Mouse (Mus musculus) cerebellum, adult 18-20 months (tissue): Measurements from ENCODE around the gene Rffl.

ENCODE experiments used
- DNase-seq, 2 experiments: peaks; one replicate each; pipeline ENCODE4 v3.0.0; 2021

Rffl gene

DNA sequence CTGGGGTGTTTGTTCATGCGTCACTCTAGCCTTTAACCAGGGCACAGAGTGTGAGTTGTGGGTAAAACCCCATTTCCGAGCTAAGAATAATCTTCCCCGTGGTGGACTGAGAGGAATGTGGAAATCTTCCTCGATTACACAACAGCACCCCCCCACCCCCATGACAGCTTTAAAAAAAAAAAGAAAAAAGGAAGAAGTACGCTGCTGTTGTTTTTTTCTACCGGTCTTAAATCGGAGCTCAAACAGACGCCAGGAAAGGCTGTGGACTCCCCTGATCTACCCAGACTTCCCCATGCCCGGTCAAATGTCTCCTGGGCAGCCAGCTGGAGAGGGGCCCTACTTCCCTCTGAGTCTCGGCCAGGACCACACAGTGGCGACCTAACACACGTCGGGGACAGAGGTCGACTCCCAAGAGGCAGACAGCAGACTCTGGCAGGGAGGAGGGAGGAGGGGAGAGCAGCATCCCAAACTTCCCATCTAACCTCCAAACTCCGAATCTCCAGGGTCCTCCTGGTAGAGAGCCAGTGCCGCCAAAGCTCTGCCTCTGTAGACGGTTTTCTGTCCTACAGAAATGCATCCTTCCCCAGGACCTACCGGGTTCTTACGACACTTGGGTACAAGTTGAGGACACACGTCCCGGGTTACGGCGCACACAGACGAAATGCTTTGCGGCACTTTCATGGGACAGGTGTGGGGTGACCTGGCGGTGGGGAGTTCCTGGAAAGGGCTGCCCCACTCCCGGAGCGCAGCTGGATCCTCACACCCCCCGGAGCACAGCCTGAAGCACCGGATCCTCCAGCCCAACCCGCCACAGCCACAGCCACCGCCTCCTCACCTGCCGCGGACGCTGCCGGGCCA, 608 bp downstream of the Rffl start:
- no peak for DNase-seq

DNA sequence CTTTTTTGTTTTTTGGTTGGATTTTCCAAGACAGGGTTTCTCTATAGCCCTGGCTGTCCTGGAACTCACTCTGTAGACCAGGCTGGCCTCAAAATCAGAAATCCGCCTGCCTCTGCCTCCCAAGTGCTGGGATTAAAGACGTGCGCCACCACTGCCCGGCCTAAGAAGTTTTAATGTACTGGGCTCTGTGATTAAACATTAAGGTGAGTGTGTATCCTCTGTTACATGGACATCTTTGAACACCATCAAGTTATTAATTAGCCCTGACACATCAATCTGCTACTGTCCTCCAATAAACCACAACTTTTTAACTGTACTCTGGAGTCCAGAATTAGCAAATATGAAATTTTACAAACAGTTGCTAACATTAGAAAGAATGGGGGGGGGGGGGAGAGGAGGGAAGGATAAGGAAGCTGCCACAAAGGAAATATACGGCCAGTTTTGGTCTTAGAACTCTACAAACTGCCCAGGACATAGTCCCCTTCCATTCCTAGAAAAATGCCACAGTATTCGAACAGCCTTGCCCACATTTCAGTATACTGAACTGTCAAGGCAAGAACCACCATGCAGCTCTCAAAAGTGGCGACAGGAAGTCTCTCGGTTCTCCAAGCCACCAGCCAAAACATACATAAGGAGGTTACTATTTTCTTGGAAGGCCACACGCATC, 1.4 kb downstream of the Rffl start:
- DNase-seq: peak in 1 of 2 experiments; percentile 16

DNA sequence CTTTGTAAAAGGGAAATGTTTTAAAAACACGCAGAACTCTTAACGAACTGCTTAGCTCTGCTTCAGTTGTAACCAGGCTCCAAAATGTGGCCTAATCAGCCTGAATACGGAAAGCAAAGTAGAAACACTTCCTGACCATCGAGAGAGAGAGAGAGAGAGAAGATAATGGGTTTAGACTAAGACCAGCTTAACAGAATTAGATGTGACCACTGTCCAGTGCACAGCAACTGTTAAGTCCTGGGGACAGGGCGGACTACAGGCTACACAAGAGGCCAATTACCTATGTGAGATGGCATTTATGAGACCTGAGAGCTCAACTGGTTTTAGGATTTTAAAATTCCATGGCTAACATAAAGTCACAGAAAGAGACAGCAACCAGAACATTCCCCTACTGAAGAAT, 3.1 kb downstream of the Rffl start:
- no peak for DNase-seq

DNA sequence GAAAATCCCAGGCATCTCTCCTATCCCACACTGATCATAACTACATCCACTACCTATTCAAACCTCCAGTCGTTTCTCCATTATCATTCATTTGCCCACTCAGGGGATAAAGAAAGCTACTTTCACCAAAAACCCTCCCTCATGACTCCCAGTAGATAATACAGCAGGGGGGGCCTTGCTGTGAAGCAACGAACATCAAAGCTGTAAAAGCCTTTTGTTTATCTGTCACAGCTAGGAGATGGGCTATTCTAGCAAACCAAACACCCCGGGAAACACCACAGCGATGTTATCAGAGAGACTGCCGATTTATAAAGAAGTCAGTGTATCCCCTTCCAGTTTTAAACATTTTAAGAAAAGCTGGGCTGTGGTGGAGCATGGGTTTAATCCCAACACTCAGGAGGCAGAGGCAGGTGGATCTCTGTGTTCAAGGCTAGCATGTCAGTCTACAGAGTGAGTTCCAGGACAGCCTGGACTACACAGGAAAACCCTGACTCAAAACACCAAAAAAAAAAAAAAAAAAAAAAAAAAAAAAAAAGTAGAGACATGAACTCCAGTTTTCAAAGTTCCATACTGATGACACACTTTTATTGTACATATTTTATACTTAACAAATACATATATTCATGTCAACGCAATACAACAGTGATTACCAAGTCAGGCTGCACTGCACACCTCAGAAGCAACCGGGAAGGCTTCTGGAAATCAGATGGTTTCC, 4.0 kb downstream of the Rffl start:
- no peak for DNase-seq

DNA sequence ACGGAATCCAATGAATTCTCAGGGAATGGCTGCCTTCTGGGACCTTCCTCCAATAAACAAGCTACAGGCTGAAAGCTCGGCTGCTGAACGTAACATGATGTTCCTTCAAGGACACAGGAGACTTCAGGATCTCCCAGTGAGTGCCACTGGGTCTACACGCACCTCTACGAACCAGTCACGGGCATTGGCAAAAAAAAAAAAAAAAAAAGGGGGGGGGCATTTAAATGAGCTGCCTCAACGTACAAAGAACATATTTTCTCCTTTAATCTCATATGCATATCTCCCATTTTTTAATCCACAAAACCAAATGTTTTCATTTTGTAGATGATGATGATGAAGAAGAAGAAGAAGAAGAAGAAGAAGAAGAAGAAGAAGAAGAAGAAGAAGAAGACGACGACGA, 5.1 kb downstream of the Rffl start:
- DNase-seq: no peak

GRCm38 (mm10) chr11:82863488-82863931, 7.5 kb downstream of the Rffl start:
- no peak for DNase-seq

- no peak for DNase-seq
These were observed 8.0 kb downstream of the Rffl start for GRCm38 (mm10) chr11:82863059-82863458.

DNA sequence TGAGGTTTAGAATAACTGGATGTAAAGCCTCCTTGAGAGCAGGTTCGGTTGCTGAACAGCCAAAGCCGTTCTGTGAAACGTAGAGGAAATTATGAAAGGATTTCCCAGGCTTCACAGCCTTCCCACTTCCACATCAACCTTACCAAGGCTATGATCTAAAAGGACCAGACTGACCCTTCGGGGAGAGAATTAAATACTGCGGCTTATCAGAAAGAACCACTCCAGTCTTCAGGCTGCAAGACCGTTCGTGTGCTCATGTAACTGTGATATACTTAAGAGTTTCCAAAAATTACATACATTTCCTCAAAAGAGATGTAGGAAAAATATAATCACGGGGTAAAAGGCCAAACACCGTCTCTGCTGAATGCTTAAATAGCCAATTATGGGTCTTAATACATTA, 8.4 kb downstream of the Rffl start:
- no peak for DNase-seq

DNA sequence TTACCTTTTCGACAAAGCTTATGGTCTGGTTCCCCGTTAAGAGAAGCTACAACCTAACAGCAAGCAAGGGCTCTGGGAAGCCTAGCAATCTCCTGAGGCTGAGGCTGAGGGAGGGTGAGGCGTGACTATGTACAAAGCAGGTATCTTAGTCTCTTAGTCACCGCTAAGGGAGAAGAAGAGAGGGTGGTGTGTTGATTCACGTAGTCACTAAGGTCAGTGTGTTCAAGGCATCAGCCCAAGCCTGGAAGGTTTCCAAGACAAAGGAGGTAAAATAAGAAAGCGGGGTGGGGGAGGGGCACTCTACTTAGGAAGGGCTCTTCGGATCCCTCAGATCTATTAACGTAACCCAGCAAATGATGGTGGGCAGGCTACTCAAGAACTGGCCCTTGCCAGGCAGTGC, 9.5 kb downstream of the Rffl start:
- DNase-seq: no peak

DNA sequence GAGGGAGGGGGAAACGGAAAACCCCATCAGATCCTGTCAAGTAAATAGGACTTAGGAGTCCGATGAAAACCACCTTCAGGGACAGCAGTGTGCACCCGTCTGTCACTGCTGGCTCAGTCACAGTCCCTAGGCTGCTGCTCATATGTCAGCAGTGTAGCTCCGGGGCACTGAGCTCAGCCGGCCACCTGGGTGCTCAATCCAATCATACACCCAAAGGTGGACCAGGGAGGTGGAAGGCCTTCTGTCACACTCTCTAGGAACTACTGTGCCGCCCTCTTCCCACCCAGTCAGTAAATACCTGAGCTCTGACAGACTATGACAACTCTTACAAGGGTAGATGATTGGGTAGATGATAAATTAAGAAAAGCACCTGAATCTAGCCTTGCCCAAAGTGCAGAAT, 10.3 kb downstream of the Rffl start:
- no peak for DNase-seq

DNA sequence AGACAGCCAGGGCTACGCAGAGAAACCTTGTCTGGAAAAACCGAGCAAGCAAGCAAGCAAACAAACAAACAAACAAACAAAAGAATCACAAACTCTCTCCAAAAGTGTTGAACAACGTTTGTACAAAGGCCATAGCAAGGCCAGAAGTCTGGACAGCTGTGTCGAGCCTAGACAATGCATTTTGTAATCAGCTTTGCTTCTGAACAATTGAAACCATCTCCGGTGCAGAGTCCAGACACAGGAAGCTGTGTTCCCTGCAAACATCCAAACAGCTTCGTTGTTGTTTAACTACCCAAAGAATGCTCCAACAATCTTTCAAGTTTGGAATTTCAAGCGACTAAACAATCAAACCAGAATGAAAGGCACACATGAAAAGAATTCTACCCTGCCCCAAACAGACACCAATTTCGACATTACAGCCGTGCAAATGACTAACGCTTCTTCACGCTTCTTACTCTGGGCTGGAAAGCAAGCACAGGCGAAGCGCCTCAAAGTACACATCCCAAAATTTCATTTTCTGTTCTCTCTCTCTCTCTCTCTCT, 13.6 kb downstream of the Rffl start:
- DNase-seq: no peak

GRCm38 (mm10) chr11:82856032-82856431, 15.0 kb downstream of the Rffl start:
- DNase-seq: no peak

GRCm38 (mm10) chr11:82855327-82855973, 15.6 kb downstream of the Rffl start:
- DNase-seq: no peak

DNA sequence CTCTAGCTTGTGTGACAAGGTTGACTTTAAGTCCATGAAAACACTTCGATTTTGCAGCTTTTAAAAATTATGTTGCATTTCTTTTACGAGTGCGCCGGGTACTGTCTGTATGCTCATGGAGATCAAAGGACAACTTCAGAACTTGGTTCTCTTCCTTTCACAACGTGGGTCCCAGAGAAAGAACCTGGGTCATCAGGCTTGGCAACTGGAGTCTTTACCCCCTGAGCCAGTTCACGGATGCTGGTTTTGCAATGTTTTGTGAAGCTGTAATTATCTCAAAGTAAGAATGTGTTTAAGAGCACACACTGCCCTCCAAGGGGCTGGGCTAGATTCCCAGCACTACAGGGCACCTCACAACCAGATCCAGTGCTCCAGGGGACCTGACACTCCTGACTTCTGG, 16.9 kb downstream of the Rffl start:
- DNase-seq: no peak

DNA sequence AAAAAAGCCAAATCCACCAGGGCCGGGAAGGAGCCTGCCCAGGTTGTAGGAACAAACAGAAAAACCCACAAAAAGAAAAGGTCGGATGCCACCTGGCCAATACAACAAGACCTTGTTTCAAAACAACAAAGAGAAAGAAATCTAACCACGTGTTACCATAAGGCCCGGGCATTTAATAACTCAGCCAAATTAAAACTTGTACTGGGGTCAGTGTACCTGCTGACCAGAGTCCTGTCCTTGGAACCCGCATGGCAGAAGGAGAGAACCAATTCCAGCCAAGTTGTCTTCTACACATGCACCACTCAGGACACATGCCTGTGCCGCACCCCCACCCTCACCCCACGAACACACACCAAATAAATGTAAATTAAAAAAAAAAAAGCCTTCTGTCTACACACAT, 18.1 kb downstream of the Rffl start:
- DNase-seq: no peak

GRCm38 (mm10) chr11:82852540-82852939, 18.5 kb downstream of the Rffl start:
- no peak for DNase-seq

DNA sequence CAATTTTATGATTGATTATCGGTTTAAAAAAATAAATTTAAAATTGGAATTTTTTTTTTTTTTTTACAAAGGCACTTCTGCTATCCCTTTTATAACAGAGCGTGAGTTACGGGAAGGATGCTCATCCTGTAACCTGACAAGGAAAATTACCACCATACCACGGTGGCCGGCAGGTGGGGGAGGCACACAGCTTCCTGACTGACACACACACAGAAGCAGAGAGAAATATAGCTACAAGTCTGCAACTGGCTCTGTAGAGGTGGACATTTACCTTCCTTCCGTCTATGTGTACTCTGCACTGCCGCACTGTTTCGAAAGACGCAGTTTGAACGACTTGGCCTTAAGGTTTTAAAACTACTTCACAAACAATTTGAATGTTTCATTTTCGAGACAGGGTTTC, 18.9 kb downstream of the Rffl start:
- no peak for DNase-seq

DNA sequence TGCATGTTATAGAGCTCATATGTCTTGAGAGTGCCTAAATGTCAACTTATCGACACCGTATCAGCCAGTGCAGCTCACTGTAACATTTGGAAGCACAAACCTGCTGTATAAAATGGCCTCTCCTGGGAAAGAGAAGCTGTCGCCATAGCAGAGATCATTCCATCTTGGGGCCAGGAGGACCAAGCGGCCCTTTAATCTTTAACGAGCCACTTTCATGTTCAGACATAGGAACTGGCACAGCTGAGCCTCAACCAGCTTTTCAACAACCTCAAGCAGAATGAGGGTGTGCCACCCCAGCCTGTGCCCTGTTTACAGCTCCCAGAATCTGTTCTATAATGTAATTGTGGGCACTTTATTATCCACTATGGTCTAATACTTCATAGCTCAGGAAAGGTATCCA, 20.8 kb downstream of the Rffl start:
- DNase-seq: no peak

GRCm38 (mm10) chr11:82847571-82848000, 23.4 kb downstream of the Rffl start:
- DNase-seq: no peak

- no peak for DNase-seq
These were observed 24.1 kb downstream of the Rffl start for GRCm38 (mm10) chr11:82846938-82847337.

DNA sequence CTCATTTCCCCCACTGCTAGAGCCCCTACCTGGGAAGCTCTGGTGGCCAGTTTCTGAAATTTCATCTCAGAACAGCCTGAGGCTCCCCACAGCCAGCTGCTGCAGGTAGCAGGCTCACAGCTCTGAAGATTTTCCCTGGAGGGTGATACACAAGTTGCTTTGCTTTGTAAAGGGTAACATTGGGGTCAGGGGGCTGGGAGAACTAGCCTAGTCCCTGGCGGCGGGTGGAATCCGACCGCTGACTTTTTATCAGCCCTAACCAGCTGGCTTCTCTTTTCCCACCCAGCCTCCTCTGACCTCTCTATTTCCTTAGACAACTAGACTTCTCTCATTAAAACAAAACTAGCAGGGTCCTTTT, 25.0 kb downstream of the Rffl start:
- DNase-seq: no peak

GRCm38 (mm10) chr11:82845415-82846078, 25.5 kb downstream of the Rffl start:
- DNase-seq: peak; percentile 33 to 46
